Mouse (Mus musculus): ENCODE data around the gene Gm14403. TPM values are rescaled to one million over a fixed set of nuclear protein-coding genes. Genes with fewer than 3 reads are reported as not detected.

The Gm14403 gene
- total RNA-seq (2023): 3.8 TPM

DNA sequence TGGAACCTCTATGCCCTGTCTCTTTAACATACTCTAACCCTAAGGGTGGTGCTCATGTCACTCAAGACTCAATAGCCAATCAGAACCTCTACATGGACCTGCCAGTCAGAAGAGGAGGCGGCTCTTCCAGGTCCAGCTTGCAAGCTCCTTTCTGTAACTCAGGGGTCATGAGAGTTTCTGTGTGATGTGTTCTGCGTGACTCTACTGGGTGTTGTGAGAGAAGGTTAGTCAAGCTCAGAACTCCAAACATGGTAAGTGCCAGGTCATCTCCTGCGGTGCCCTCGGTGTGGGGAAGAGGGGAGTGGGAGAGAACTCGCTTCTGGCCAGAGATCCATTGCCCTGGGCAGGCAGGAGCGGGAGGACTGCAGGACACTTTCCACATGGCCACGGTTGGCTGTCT, at the start of gene Gm14403:
TSS of gene Gm14403 (plus strand) at position 149 of the 400 bp plus-strand sequence.

DNA sequence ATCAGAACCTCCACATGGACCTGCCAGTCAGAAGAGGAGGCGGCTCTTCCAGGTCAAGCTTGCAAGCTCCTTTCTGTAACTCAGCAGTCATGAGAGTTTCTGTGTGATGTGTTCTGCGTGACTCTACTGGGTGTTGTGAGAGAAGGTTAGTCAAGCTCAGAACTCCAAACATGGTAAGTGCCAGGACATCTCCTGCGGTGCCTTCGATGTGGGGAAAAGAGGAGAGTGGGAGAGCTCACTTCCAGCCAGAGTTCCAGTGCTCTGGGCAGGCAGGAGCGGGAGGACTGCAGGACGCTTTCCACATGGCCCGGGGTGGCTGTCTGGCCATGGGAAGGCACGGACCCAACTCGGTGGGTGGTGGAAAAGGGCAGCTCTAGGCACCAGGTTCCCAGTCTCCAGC, 33.3 kb upstream of the Gm14403 start, which contains the start of gene Zfp970:
TSS of gene Zfp970 (plus strand) at position 58 of the 400 bp plus-strand sequence.

Other genes with a start within 250 kb of the Gm14403 start
- not detected for gene Gm14409, start 231.2 kb upstream of the Gm14403 start, total RNA-seq (2023)
- not detected for gene Gm14412, start 173.9 kb upstream of the Gm14403 start, total RNA-seq (2023)
- gene Gm14418, start 99.9 kb upstream of the Gm14403 start, total RNA-seq (2023): 1.1 TPM
- 4.4 TPM for gene Zfp970, start 33.5 kb upstream of the Gm14403 start, total RNA-seq (2023)
- not detected for gene Gm14406, start 80.0 kb downstream of the Gm14403 start, total RNA-seq (2023)